ENCODE assay signal across 8 mouse cellular contexts in genomic region chr4:24898636-24899035, GRCm38 (mm10). TPM values are rescaled to one million over a fixed set of nuclear protein-coding genes. Genes with fewer than 3 reads are reported as not detected.
DNase-seq lines count a peak whose midpoint lies in the region; ATAC-seq and TF ChIP-seq lines count a peak whose summit lies in the region.

No protein-coding gene starts in this region.

- H3K9ac ChIP-seq in heart, embryonic 16.5 days (ENCODE audit: low read length): peak overlapping the region; percentile 91
- peak overlapping the region; percentile 74 for H3K9ac ChIP-seq in liver, embryonic 12.5 days
- H3K9ac ChIP-seq in stomach, embryonic 16.5 days (ENCODE audit: low read length): no peak overlapping the region; the same call in 1 of the 2 replicates

- ATAC-seq in heart, embryonic 16.5 days (replicated peaks; ENCODE audit: extremely low read depth, insufficient read depth, low FRiP score): no peak
- ATAC-seq in liver, embryonic 12.5 days: no peak
- no peak for ATAC-seq in stomach, embryonic 16.5 days (ENCODE audit: insufficient read depth, low FRiP score)

- peaks cover 24% of the 10 kb centered on the region for H3K36me3 ChIP-seq in heart, embryonic 16.5 days (ENCODE audit: control insufficient read depth, insufficient read depth)
- H3K36me3 ChIP-seq in liver, embryonic 12.5 days: peaks cover 30% of the 10 kb centered on the region
- 0 out of 2 replicates have a peak, but pooled peaks cover 3% of the 10 kb centered on the region for H3K36me3 ChIP-seq in stomach, embryonic 16.5 days (ENCODE audit: control insufficient read depth, insufficient read depth, low read length)

- peaks cover 11% of the 10 kb centered on the region for H3K4me1 ChIP-seq in heart, embryonic 16.5 days (ENCODE audit: control insufficient read depth, insufficient read depth, low read length)
- H3K4me1 ChIP-seq in liver, embryonic 12.5 days: peaks cover 11% of the 10 kb centered on the region
- 0 out of 2 replicates have a peak, but pooled peaks cover 5% of the 10 kb centered on the region for H3K4me1 ChIP-seq in stomach, embryonic 16.5 days (ENCODE audit: control insufficient read depth, insufficient read depth, low read length)

- no peak for DNase-seq in left cerebral cortex, adult 2 months (ENCODE audit: extremely low spot score in 1 of 2, low spot score in 2 of 2)
- no peak for DNase-seq in left cerebral cortex, postnatal 10 days (ENCODE audit: extremely low spot score in 1 of 2, low spot score in 2 of 2)
- peak; percentile 1 for DNase-seq in T-cell, adult 2 months (ENCODE audit: low spot score)
- DNase-seq in urinary bladder, postnatal 36 days (ENCODE audit: low spot score in 2 of 2): no peak
- no peak for DNase-seq in spleen, postnatal 4 days (ENCODE audit: low spot score in 2 of 2)

- peak overlapping the region; percentile 98 for H3K4me2 ChIP-seq in heart, embryonic 16.5 days (ENCODE audit: low read depth, low read length)
- H3K4me2 ChIP-seq in liver, embryonic 12.5 days: peak overlapping the region; percentile 88
- peak overlapping the region; percentile 79 for H3K4me2 ChIP-seq in stomach, embryonic 16.5 days (ENCODE audit: low read depth, low read length)

- H3K4me3 ChIP-seq in left cerebral cortex, adult 2 months: peak overlapping the region; percentile 99
- peak overlapping the region; percentile 92 for H3K4me3 ChIP-seq in heart, embryonic 16.5 days (ENCODE audit: low read length)
- H3K4me3 ChIP-seq in liver, embryonic 12.5 days: peak overlapping the region; percentile 70
- peak overlapping the region; percentile 87 for H3K4me3 ChIP-seq in stomach, embryonic 16.5 days (replicated peaks; ENCODE audit: low read length)

- 20% methylated on average over 8 of the region's 8 CpGs for WGBS in heart, embryonic 16.5 days
- 16% methylated on average over 8 of the region's 8 CpGs for WGBS in liver, embryonic 12.5 days (ENCODE audit: insufficient replicate concordance)
- 21% methylated on average over 8 of the region's 8 CpGs for WGBS in stomach, embryonic 16.5 days

- TF ChIP-seq CTCF in left cerebral cortex, adult 2 months (IDR thresholded peaks at IDR 0.05): no peak

- intact Hi-C loops in left cerebral cortex, adult 2 months (cut with DNase I): loop anchor here (5.0 kb wide), 2 partner anchors 101 to 401 kb away; partner anchors contain the start of gene Mms22l
- intact Hi-C loops in left cerebral cortex, postnatal 10 days (cut with DNase I): loop anchor here (5.0 kb wide), 2 partner anchors 279 to 1644 kb away; no protein-coding TSS in a partner anchor

- no peaks in the 10 kb centered on the region for H3K9me3 ChIP-seq in heart, embryonic 16.5 days (replicated peaks; ENCODE audit: control insufficient read depth, low read length)
- H3K9me3 ChIP-seq in liver, embryonic 12.5 days (replicated peaks): no peaks in the 10 kb centered on the region
- no peaks in the 10 kb centered on the region for H3K9me3 ChIP-seq in stomach, embryonic 16.5 days (replicated peaks; ENCODE audit: control insufficient read depth, low read length)

- H3K27me3 ChIP-seq in heart, embryonic 16.5 days (ENCODE audit: control insufficient read depth, insufficient read depth, low read length): no peaks in the 10 kb centered on the region
- H3K27me3 ChIP-seq in liver, embryonic 12.5 days (replicated peaks): no peaks in the 10 kb centered on the region
- no peaks in the 10 kb centered on the region for H3K27me3 ChIP-seq in stomach, embryonic 16.5 days (ENCODE audit: control insufficient read depth, insufficient read depth, low read length)

- no peak overlapping the region; the same call in 1 of the 2 replicates for H3K27ac ChIP-seq in left cerebral cortex, adult 2 months
- H3K27ac ChIP-seq in heart, embryonic 16.5 days (ENCODE audit: low read length): no peak overlapping the region
- H3K27ac ChIP-seq in liver, embryonic 12.5 days: no peak overlapping the region
- H3K27ac ChIP-seq in stomach, embryonic 16.5 days (ENCODE audit: low read length): no peak overlapping the region

RNA-seq across cellular contexts. Expression of gene Ndufaf4, which starts 0.8 kb away (rescaled TPM):
- 10 to 100 TPM; 35.3 to 37.2 TPM for total RNA-seq in left cerebral cortex, adult 2 months (2021)
- total RNA-seq in left cerebral cortex, postnatal 10 days (2021): 10 to 100 TPM; 31.5 to 32.3 TPM
- polyA plus RNA-seq in heart, embryonic 16.5 days (2015; fragmentation: Nextera tagmentation; extraction: Ambion mirVana): 75.6 and 75.9 TPM in 2 replicates
- polyA plus RNA-seq in liver, embryonic 12.5 days (2016; fragmentation: Nextera tagmentation; extraction: Ambion mirVana): 57.7 and 59.8 TPM in 2 replicates
- polyA plus RNA-seq in stomach, embryonic 16.5 days (2015; fragmentation: Nextera tagmentation; extraction: Ambion mirVana): 43.4 and 47.3 TPM in 2 replicates

RNA-seq across cellular contexts. Expression of gene Klhl32, which starts 47.7 kb away (rescaled TPM):
- total RNA-seq in left cerebral cortex, adult 2 months (2021): 10 to 100 TPM; 16.0 to 16.1 TPM
- total RNA-seq in left cerebral cortex, postnatal 10 days (2021): 10 to 100 TPM; 16.5 to 17.5 TPM
- 3.7 and 4.6 TPM in 2 replicates for polyA plus RNA-seq in heart, embryonic 16.5 days (2015; fragmentation: Nextera tagmentation; extraction: Ambion mirVana)
- polyA plus RNA-seq in liver, embryonic 12.5 days (2016; fragmentation: Nextera tagmentation; extraction: Ambion mirVana): 0.17 and 0.24 TPM in 2 replicates
- polyA plus RNA-seq in stomach, embryonic 16.5 days (2015; fragmentation: Nextera tagmentation; extraction: Ambion mirVana): 3.4 and 3.8 TPM in 2 replicates
